In genomic region chr8:103482033-103482720, GRCm38 (mm10) we compare ENCODE assay signal across 13 mouse cellular contexts.
A peak's percentile ranks its signal among the peaks of the same experiment; 100 is the strongest.
DNase-seq lines count a peak whose midpoint lies in the region; ATAC-seq and TF ChIP-seq lines count a peak whose summit lies in the region.
"Had no signal": no experiment of that assay in that cellular context is flagged by ENCODE, and none has a peak within 500 bp of the region (broad histone marks: within the 10 kb centered on the region; RNA-seq: fewer than 3 reads in every experiment).

No protein-coding gene starts in this region.

- H3K36me3 ChIP-seq in lung, embryonic 14.5 days (ENCODE audit: insufficient read depth) = no peaks in the 10 kb centered on the region
- no peaks in the 10 kb centered on the region for H3K36me3 ChIP-seq in lung, postnatal 0 days (ENCODE audit: insufficient read depth, low read length)
- no peaks in the 10 kb centered on the region for H3K36me3 ChIP-seq in limb, embryonic 12.5 days
- no peaks in the 10 kb centered on the region for H3K36me3 ChIP-seq in intestine, embryonic 15.5 days
- H3K36me3 ChIP-seq: embryonic facial prominence, embryonic 15.5 days; liver, embryonic 13.5 days had no signal

- H3K4me3 ChIP-seq in lung, embryonic 14.5 days (ENCODE audit: low read depth, low read length) = no peak overlapping the region
- H3K4me3 ChIP-seq in lung, postnatal 0 days (ENCODE audit: low read depth, low read length) = no peak overlapping the region
- no peak overlapping the region for H3K4me3 ChIP-seq in limb, embryonic 12.5 days (replicated peaks)
- no peak overlapping the region for H3K4me3 ChIP-seq in intestine, embryonic 15.5 days (replicated peaks)
- H3K4me3 ChIP-seq: embryonic facial prominence, embryonic 15.5 days; liver, embryonic 13.5 days had no signal

- no peaks in the 10 kb centered on the region for H3K9me3 ChIP-seq in lung, embryonic 14.5 days (ENCODE audit: low read depth, low read length)
- H3K9me3 ChIP-seq in lung, postnatal 0 days (ENCODE audit: low read length) = no peaks in the 10 kb centered on the region
- no peaks in the 10 kb centered on the region for H3K9me3 ChIP-seq in limb, embryonic 12.5 days
- no peaks in the 10 kb centered on the region for H3K9me3 ChIP-seq in intestine, embryonic 15.5 days
- H3K9me3 ChIP-seq: embryonic facial prominence, embryonic 15.5 days; liver, embryonic 13.5 days had no signal

- H3K4me1 ChIP-seq in lung, embryonic 14.5 days (ENCODE audit: insufficient read depth) = no peaks in the 10 kb centered on the region
- H3K4me1 ChIP-seq in lung, postnatal 0 days (ENCODE audit: insufficient read depth, low read depth, low read length) = no peaks in the 10 kb centered on the region
- H3K4me1 ChIP-seq in limb, embryonic 12.5 days (replicated peaks) = peaks cover 11% of the 10 kb centered on the region
- H3K4me1 ChIP-seq in intestine, embryonic 15.5 days (replicated peaks) = peaks cover 5% of the 10 kb centered on the region; the same call in 1 of the 2 replicates
- H3K4me1 ChIP-seq: liver, embryonic 13.5 days had no signal

- no peak; the same call in 1 of the 2 replicates for ATAC-seq in lung, embryonic 14.5 days (ENCODE audit: insufficient read depth)
- no peak for ATAC-seq in lung, postnatal 0 days
- ATAC-seq in limb, embryonic 12.5 days (ENCODE audit: insufficient number of reproducible peaks, insufficient read depth, low FRiP score, low TSS enrichment, low read depth) = peak; percentile 73
- ATAC-seq in intestine, embryonic 15.5 days = no peak
- ATAC-seq: activated CD4-positive, CD25-positive, alpha-beta regulatory T cell, adult 4 months had no signal

- H3K27me3 ChIP-seq in lung, embryonic 14.5 days (ENCODE audit: insufficient read depth, low read length) = no peaks in the 10 kb centered on the region
- no peaks in the 10 kb centered on the region for H3K27me3 ChIP-seq in lung, postnatal 0 days (replicated peaks; ENCODE audit: insufficient read depth, low read length)
- H3K27me3 ChIP-seq in limb, embryonic 12.5 days = no peaks in the 10 kb centered on the region
- H3K27me3 ChIP-seq in intestine, embryonic 15.5 days (replicated peaks) = no peaks in the 10 kb centered on the region
- H3K27me3 ChIP-seq: embryonic facial prominence, embryonic 15.5 days; liver, embryonic 13.5 days had no signal

- 0 out of 2 replicates have a peak, but pooled peaks have one; percentile 12 for TF ChIP-seq CTCF in lung, embryonic 14.5 days (IDR thresholded peaks at IDR 0.05; ENCODE audit: low read depth)
- no peak for TF ChIP-seq CTCF in lung, postnatal 0 days (IDR thresholded peaks at IDR 0.05)

- no peak for TF ChIP-seq EP300 in lung, postnatal 0 days (IDR thresholded peaks at IDR 0.05)

- 38% methylated on average over 6 of the region's 6 CpGs for WGBS in lung, embryonic 14.5 days
- 43% methylated on average over 6 of the region's 6 CpGs for WGBS in lung, postnatal 0 days
- WGBS in limb, embryonic 12.5 days = 5% methylated on average over 6 of the region's 6 CpGs
- 33% methylated on average over 6 of the region's 6 CpGs for WGBS in intestine, embryonic 15.5 days

- no peak overlapping the region for H3K9ac ChIP-seq in lung, embryonic 14.5 days
- H3K9ac ChIP-seq in lung, postnatal 0 days (replicated peaks; ENCODE audit: low read depth) = no peak overlapping the region
- H3K9ac ChIP-seq in limb, embryonic 12.5 days (replicated peaks) = no peak overlapping the region
- H3K9ac ChIP-seq in intestine, embryonic 15.5 days = no peak overlapping the region
- H3K9ac ChIP-seq: embryonic facial prominence, embryonic 15.5 days; liver, embryonic 13.5 days had no signal

- H3K4me2 ChIP-seq in lung, embryonic 14.5 days = no peak overlapping the region
- H3K4me2 ChIP-seq in lung, postnatal 0 days (replicated peaks; ENCODE audit: low read depth, low read length) = no peak overlapping the region
- no peak overlapping the region for H3K4me2 ChIP-seq in limb, embryonic 12.5 days
- H3K4me2 ChIP-seq in intestine, embryonic 15.5 days (replicated peaks) = no peak overlapping the region
- H3K4me2 ChIP-seq: embryonic facial prominence, embryonic 15.5 days; liver, embryonic 13.5 days had no signal

- peak; percentile 2 for DNase-seq in cerebellum, adult 11-12 months
- DNase-seq in cerebellum, adult 9-10 months = no peak
- DNase-seq in lung, embryonic 14.5 days = no peak
- no peak for DNase-seq in lung, postnatal 0 days (ENCODE audit: low spot score)
- DNase-seq in yolk sac, embryonic 10.5 days (ENCODE audit: low spot score) = peak; percentile 26
- no peak for DNase-seq in gastrocnemius, postnatal 25 days
- DNase-seq: heart, postnatal 14 days; liver, embryonic 13.5 days; thymus, postnatal 36 days had no signal

- no peak overlapping the region for H3K27ac ChIP-seq in lung, embryonic 14.5 days (ENCODE audit: low read depth)
- no peak overlapping the region; the same call in 1 of the 2 replicates for H3K27ac ChIP-seq in lung, postnatal 0 days (ENCODE audit: low read length)
- H3K27ac ChIP-seq in limb, embryonic 12.5 days = peak overlapping the region; percentile 72
- no peak overlapping the region for H3K27ac ChIP-seq in intestine, embryonic 15.5 days
- H3K27ac ChIP-seq: embryonic facial prominence, embryonic 15.5 days; liver, embryonic 13.5 days had no signal

Comparison
In these comparisons a context has a peak if more than half of its experiments do, and no peak if none do; other contexts are left out.
1. DNase-seq: peak in cerebellum, adult 11-12 months (single experiment) and yolk sac, embryonic 10.5 days (single experiment); none in cerebellum, adult 9-10 months (single experiment), lung, embryonic 14.5 days (single experiment), lung, postnatal 0 days (single experiment) and gastrocnemius, postnatal 25 days (single experiment).